Mouse (Mus musculus) left cerebral cortex, adult 6 months (tissue): ENCODE data around the gene Atp13a3. TPM values are rescaled to one million over a fixed set of nuclear protein-coding genes. Genes with fewer than 3 reads are reported as not detected.

ENCODE experiments used
- long read RNA-seq, 2 experiments: library from polyadenylated mRNA; unstranded; transcript quantifications; one replicate each; pipeline ENCODE4 v2.0.0; 2019 to 2020
- polyA plus RNA-seq: library from polyadenylated mRNA; unstranded; fragments of <200 nt; fragmentation: Nextera tagmentation; gene quantifications from 2 replicates; pipeline ENCODE4 v1.2.3, GENCODE M21; 2021

Gene Atp13a3
- 2.7 and 3.4 TPM in 2 replicates for polyA plus RNA-seq
- long read RNA-seq, experiment 1, partial matches to known transcripts = 4 of 15 reads
- long read RNA-seq, experiment 1, other reads (novel, unspliced or antisense) = 10 of 15 reads
- long read RNA-seq, experiment 2, partial matches to known transcripts = 1 of 13 reads
- long read RNA-seq, experiment 2, other reads (novel, unspliced or antisense) = 12 of 13 reads

DNA sequence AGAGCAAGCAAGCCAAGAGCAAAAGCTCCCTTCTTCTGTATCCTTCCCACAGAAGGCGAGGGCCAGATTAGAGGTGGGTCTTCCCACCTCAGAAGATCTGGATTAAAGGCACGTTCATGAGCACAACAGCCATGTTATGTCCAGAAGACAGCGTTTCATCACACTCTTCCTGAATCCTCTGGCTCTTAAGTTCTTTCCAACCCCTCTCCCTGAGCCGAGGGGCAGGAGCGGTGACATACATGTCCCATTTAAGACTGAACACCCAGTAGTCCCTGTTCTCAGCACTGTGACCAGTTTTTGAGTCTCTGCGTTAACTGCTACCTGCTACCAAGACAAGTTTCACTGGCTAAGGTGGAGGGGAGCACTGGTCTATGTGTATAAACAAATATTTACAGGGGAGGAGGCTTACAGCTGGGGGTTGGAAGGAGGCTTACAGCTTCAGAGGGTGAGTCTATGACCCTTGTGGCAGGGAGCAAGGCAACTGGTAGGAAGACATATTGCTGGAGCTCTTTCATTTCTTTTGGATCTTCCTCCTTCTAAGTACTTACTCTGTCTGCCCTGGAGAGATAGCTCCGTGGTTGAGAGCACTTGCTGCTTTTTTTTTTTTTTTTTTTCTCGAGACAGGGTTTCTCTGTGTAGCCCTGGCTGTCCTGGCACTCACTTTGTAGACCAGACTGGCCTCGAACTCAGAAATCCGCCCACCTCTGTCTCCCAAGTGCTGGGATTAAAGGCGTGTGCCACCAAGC, at the start of gene Atp13a3:
Atp13a3 (minus strand) TSS at position 51 of the 746 bp plus-strand sequence.

GRCm38 (mm10) chr16:30310647-30311046, 95.1 kb downstream of the Atp13a3 start, which contains the start of gene Gp5:
Gene Gp5 (minus strand): TSS chr16:30310779.

DNA sequence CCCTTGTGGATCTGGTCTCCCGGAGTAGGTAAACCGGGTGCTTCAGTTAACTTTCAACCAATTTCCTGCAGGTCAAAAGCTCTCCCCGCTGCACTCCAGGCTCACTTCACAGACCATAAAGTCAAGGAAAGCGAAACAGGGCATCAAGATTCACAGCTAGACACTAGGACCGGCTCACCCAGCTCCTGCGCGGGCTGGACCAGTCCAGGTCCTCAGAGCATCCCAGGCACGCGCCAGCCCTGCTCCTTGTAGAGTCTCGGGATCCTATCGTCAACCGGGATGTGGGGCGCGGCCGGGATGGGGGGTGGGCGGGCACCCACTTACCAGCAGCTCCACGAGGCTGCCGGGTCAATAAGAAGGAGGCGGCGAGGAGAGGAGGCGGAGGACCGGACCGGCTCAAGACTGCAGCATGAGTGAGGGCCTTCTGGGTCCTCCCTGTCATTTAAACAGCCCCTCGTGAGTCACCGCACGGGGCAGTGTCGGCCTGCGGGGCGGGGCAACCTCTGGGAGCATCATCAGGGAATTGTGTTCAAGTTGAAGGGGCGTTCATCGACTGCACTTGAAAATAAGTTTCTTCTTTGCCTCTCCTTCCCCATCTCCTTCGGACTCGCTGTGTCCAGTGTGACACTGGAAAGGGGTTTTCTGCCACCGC, 122.8 kb downstream of the Atp13a3 start, which contains the start of gene Lrrc15:
Lrrc15 (minus strand) TSS at position 413 of the 652 bp plus-strand sequence.

DNA sequence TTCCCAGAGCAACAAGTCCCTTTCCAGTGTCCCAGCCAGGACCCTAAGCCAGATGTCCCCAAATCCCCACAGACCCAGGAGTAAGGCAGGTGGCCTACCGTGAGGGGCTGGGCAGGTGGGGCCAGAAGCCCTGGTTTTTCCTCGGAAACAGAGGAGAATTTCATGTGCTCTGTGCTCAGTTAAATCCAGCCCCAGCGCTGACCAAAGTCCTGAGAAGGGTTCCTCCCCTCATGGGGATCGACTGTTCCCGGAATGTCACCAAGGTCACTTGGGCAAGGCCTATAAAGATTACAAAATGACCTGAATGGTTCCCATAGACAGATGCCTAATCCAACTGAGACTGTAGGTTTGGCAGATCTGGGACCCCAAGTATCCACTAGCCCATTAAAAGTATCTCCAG, 138.4 kb downstream of the Atp13a3 start, which contains the start of gene Cpn2:
Cpn2 (minus strand) TSS at position 141 of the 400 bp plus-strand sequence.

Other genes with a start within 250 kb of the Atp13a3 start
- gene Cpn2, start 138.5 kb downstream of the Atp13a3 start, polyA plus RNA-seq = not detected in 2 replicates
- not detected in 2 replicates for gene Lrrc15, start 122.7 kb downstream of the Atp13a3 start, polyA plus RNA-seq
- gene Gp5, start 95.2 kb downstream of the Atp13a3 start, polyA plus RNA-seq = 1.2 and 1.4 TPM in 2 replicates
- gene Tmem44, start 144.9 kb upstream of the Atp13a3 start, polyA plus RNA-seq = 19.5 and 24.5 TPM in 2 replicates
- gene Lsg1, start 181.6 kb upstream of the Atp13a3 start, polyA plus RNA-seq = 8.5 and 16.2 TPM in 2 replicates
- 6.4 and 6.8 TPM in 2 replicates for gene Fam43a, start 193.7 kb upstream of the Atp13a3 start, polyA plus RNA-seq